Mouse (Mus musculus): ENCODE results near the gene Lamtor4. TPM values are rescaled to one million over a fixed set of nuclear protein-coding genes. Genes with fewer than 3 reads are reported as not detected.
"Not testable (repeated sequence)": the region's sequence is repeated elsewhere in the genome, so short reads cannot be mapped to it uniquely, and the experiment has no call there.

Lamtor4 gene
- total RNA-seq (2021) = 70.3 and 74.7 TPM in 2 replicates
- long read RNA-seq, experiment 1, transcript Lamtor4-202 (3 exons, 980 nt) = minor isoform, 20 of 78 reads
- long read RNA-seq, experiment 1, transcript Lamtor4-201 (4 exons, 877 nt) = major isoform, 55 of 78 reads
- long read RNA-seq, experiment 1, partial matches to known transcripts = 1 of 78 reads
- long read RNA-seq, experiment 1, other reads (novel, unspliced or antisense) = 2 of 78 reads
- long read RNA-seq, experiment 2, transcript Lamtor4-202 (3 exons, 980 nt) = minor isoform, 17 of 77 reads
- long read RNA-seq, experiment 2, transcript Lamtor4-201 (4 exons, 877 nt) = major isoform, 56 of 77 reads
- long read RNA-seq, experiment 2, partial matches to known transcripts = 3 of 77 reads
- long read RNA-seq, experiment 2, other reads (novel, unspliced or antisense) = 1 of 77 reads

GRCm38 (mm10) chr5:138255353-138256093 is at the start of gene Lamtor4:
Gene Lamtor4 (plus strand): TSS chr5:138255482.
- peak; percentile 96 for DNase-seq

DNA sequence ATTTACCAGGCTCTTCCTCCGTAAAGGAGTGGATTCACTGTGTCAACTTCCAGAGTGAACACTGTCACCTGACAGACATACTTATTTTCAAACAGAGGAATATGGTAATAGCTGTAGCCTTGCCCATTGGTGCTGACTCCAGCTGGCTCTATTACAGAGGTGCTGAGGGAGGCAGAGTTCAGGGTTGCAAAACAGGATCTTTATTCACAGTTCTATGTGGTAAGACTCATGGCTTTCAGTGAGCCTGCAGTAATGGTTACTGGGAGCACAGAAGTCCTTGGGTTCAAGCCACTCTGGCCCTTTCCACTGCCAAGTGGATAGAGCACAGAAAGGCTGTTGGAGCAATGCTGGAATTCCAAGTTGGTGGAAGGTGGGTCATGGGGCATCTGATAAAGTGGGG is 48.0 kb upstream of the Lamtor4 start:
- DNase-seq = peak; percentile 55

GRCm38 (mm10) chr5:138207873-138208272 is 47.4 kb upstream of the Lamtor4 start:
- DNase-seq = no peak

DNA sequence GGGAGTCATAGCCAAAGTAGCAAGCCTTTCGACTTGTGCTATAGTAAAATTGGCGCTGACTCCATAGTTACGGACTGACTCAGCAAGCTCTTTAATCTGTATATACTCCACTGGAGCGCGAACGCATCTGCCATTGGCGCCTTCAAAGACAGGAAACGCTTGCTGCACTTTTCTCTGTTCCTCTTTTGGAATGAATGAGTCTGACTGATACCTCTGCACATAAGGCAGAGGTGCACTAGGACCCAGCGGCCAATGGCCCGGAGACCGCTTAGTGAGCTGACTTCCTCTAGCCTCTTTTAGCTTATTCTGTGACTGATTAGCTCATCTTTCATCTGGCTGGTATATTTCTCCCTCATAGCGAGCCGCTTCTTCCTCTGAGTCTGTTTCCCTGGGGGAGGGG is 38.6 kb upstream of the Lamtor4 start:
- not testable (repeated sequence) for DNase-seq

- no peak for DNase-seq
Measured at GRCm38 (mm10) chr5:138219864-138220263, 35.4 kb upstream of the Lamtor4 start.

- DNase-seq = peak; percentile 95
Measured at GRCm38 (mm10) chr5:138222111-138222510, 33.2 kb upstream of the Lamtor4 start.

GRCm38 (mm10) chr5:138223287-138223686 is 32.0 kb upstream of the Lamtor4 start:
- no peak for DNase-seq

GRCm38 (mm10) chr5:138225700-138226099 is 29.6 kb upstream of the Lamtor4 start, which contains the start of gene Nxpe5:
Gene Nxpe5 (plus strand): TSS chr5:138225898.
- no peak for DNase-seq

GRCm38 (mm10) chr5:138226491-138226890 is 28.8 kb upstream of the Lamtor4 start:
- no peak for DNase-seq

GRCm38 (mm10) chr5:138227367-138227766 is 27.9 kb upstream of the Lamtor4 start:
- DNase-seq = no peak

- peak; percentile 66 for DNase-seq
Measured at GRCm38 (mm10) chr5:138228026-138228425, 27.3 kb upstream of the Lamtor4 start.

GRCm38 (mm10) chr5:138229511-138229910 is 25.8 kb upstream of the Lamtor4 start:
- no peak for DNase-seq

- no peak for DNase-seq
Measured at GRCm38 (mm10) chr5:138233778-138234177, 21.5 kb upstream of the Lamtor4 start.

GRCm38 (mm10) chr5:138234224-138234623 is 21.1 kb upstream of the Lamtor4 start:
- DNase-seq = no peak

GRCm38 (mm10) chr5:138241511-138241910 is 13.8 kb upstream of the Lamtor4 start:
- peak; percentile 69 for DNase-seq

DNA sequence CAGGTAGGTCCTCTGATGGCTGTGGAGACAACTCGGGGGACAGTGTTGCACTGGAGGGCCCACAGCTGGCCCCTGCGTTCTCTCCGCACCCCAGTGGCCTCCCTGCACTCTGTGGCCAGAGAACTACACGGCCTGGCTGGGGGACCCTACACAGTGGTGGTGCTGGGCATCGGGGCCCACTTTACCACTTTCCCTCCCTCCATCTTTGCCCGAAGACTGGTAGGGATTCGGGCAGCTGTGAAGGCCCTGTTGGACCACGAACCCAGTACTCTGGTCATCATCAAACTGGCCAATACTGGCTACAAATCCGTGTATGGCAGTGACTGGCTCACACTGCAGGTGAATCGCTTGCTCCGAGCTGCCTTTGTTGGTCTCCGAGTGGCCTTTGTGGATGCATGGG is 4.1 kb upstream of the Lamtor4 start:
- DNase-seq = no peak

GRCm38 (mm10) chr5:138253061-138253460 is 2.2 kb upstream of the Lamtor4 start:
- DNase-seq = no peak

- DNase-seq = no peak
Measured at GRCm38 (mm10) chr5:138256094-138256467, 799 bp downstream of the Lamtor4 start.

- DNase-seq = no peak
Measured at GRCm38 (mm10) chr5:138256966-138257584, 1.8 kb downstream of the Lamtor4 start.

DNA sequence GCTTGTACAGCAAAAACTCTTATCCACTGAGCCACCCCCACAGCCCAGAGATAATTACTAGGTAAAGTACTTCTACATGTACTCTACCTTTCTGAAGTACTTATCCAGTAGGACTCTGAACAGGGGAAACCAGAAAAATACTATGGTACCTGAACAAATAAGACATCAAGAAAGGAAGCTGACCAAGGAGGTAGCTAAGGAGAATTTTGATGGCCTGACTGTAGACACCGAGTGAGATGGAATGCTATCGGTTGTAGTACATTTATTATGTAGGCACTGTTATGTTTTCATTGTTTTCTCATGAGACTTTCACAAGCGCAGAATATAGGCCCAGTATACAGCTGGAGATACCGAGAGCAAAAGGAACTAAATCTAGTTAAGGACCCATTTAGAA is 2.3 kb downstream of the Lamtor4 start:
- no peak for DNase-seq

GRCm38 (mm10) chr5:138258078-138258477 is 2.8 kb downstream of the Lamtor4 start:
- no peak for DNase-seq

GRCm38 (mm10) chr5:138258542-138258941 is 3.3 kb downstream of the Lamtor4 start:
- DNase-seq = peak; percentile 72

DNA sequence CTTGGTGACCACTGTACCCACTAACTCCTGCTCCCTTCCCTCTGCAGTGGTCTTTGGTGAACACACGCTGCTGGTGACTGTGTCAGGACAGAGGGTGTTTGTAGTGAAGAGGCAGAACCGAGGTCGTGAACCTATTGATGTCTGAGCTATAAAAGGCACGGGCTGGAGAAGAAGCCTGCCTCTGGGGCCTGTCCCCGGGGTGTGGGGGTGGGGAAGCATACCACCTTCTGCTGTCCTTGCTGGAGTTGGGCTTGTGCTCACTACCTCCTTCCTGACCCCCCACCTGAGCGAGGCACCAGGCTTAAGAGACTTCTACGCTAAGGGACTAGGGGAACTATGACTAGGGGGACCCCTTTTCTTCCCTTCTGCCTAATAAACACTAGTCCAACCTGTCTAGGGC is 3.7 kb downstream of the Lamtor4 start:
- no peak for DNase-seq

Measured in adrenal gland, postnatal 14 days (tissue).